Mouse (Mus musculus) neutrophil, adult 83 days (primary cell): ENCODE results near the gene Btbd11. TPM values are rescaled to one million over a fixed set of nuclear protein-coding genes. Genes with fewer than 3 reads are reported as not detected.

Source experiments
- total RNA-seq, 2 experiments: library from RNA; stranded (reverse); gene quantifications; one replicate each; pipeline ENCODE4 v1.2.4; 2023

The Btbd11 gene
- total RNA-seq: 1 to 10 TPM in 1 of 2 experiments, under 1 TPM in 1; 0.46 to 1.1 TPM

DNA sequence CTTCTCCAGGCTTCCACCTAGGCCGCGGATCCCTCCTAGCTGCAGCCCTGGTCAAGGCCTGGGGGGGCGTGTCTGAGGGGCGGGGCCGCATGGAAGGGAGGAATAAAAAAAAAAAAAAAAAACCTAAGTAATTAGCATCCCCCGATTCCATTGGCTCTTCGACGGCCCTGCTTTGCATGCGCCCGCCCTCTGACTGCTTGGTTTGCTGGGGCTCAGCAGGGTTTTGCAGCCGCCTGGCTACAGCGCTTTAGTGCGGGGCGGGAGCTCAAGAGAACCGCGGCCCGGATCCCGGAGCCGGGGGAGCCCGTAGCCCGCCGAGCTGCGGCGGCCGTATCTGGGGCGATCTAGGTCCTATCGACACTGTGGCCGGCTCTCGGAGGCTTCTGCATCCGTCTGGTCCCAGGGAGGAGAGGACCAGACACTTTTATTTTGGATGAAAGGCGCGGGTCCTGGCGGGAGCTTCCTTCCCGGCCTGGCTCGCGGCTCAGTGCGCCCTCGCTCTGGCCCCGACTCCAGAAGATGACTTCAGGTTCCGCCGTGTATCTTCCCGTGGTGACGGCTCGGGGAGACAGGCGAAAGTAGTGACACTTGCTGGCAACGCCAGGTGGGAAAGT is at the start of gene Btbd11:
Gene Btbd11 (plus strand): TSS at position 210 of the 614 bp plus-strand sequence.

Other genes starting within 250 kb of the Btbd11 start
- gene Cry1, start 201.8 kb upstream of the Btbd11 start, total RNA-seq: 10 to 100 TPM; 18.3 to 20.8 TPM